ENCODE assay signal across 19 mouse cellular contexts in the genomic region with DNA sequence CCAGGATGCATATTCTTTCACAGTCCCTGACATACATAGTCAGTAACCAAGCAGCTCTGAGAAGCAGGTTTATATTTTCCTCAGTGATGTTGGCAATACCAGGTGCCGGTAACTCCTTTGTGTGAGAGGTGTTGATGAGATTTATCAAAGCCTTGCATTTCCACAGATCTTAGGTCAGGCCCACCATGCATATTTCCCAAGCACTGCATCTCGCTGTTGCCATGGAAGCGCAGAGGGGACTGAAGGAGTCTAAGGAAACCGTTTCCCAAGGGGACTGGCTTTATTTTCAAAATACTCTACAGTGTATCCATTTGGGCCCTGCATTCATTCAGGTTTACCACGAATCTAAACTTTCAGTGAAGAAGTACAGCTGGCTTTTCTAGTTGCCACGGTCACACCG. TPM values are rescaled to one million over a fixed set of nuclear protein-coding genes. Genes with fewer than 3 reads are reported as not detected.
A peak's percentile ranks its signal among the peaks of the same experiment; 100 is the strongest.
DNase-seq lines count a peak whose midpoint lies in the region; ATAC-seq and TF ChIP-seq lines count a peak whose summit lies in the region.
"Had no signal": no experiment of that assay in that cellular context is flagged by ENCODE, and none has a peak within 500 bp of the region (broad histone marks: within the 10 kb centered on the region; RNA-seq: fewer than 3 reads in every experiment).

No protein-coding gene starts in this region.

- H3K4me3 ChIP-seq in hindbrain, embryonic 11.5 days (ENCODE audit: low read depth, low read length), result no peak overlapping the region
- no peak overlapping the region for H3K4me3 ChIP-seq in hindbrain, embryonic 10.5 days
- H3K4me3 ChIP-seq in forebrain, embryonic 14.5 days (ENCODE audit: low read depth, low read length), result no peak overlapping the region
- no peak overlapping the region for H3K4me3 ChIP-seq in limb, embryonic 10.5 days
- H3K4me3 ChIP-seq in midbrain, postnatal 0 days (ENCODE audit: low read depth, low read length), result no peak overlapping the region
- H3K4me3 ChIP-seq: gastrocnemius, adult 2 months; heart, adult 2 months; intestine, embryonic 15.5 days had no signal

- H3K4me2 ChIP-seq in hindbrain, embryonic 11.5 days (replicated peaks; ENCODE audit: low read depth, low read length), result no peak overlapping the region
- no peak overlapping the region for H3K4me2 ChIP-seq in forebrain, embryonic 14.5 days (ENCODE audit: low read length)
- H3K4me2 ChIP-seq in midbrain, postnatal 0 days (ENCODE audit: low read depth, low read length, poor library complexity, severe bottlenecking), result no peak overlapping the region
- H3K4me2 ChIP-seq: intestine, embryonic 15.5 days had no signal

- H3K27me3 ChIP-seq in hindbrain, embryonic 11.5 days (ENCODE audit: control insufficient read depth, insufficient read depth, low read length), result no peaks in the 10 kb centered on the region; the same call in 1 of the 2 replicates
- H3K27me3 ChIP-seq in hindbrain, embryonic 10.5 days (ENCODE audit: insufficient read depth, poor library complexity, severe bottlenecking), result peaks cover 29% of the 10 kb centered on the region
- H3K27me3 ChIP-seq in forebrain, embryonic 14.5 days (replicated peaks; ENCODE audit: control insufficient read depth, insufficient read depth, low read length), result no peaks in the 10 kb centered on the region
- peaks cover 3% of the 10 kb centered on the region; the same call in 1 of the 2 replicates for H3K27me3 ChIP-seq in limb, embryonic 10.5 days (ENCODE audit: low read depth, poor library complexity, severe bottlenecking)
- H3K27me3 ChIP-seq in midbrain, postnatal 0 days (ENCODE audit: insufficient read depth, low read length), result no peaks in the 10 kb centered on the region
- H3K27me3 ChIP-seq: intestine, embryonic 15.5 days had no signal

- no peaks in the 10 kb centered on the region for H3K36me3 ChIP-seq in hindbrain, embryonic 11.5 days (ENCODE audit: control insufficient read depth, insufficient read depth, low read length)
- H3K36me3 ChIP-seq in hindbrain, embryonic 10.5 days, result no peaks in the 10 kb centered on the region
- no peaks in the 10 kb centered on the region for H3K36me3 ChIP-seq in forebrain, embryonic 14.5 days (ENCODE audit: control insufficient read depth, insufficient read depth, low read length)
- H3K36me3 ChIP-seq in limb, embryonic 10.5 days, result no peaks in the 10 kb centered on the region
- H3K36me3 ChIP-seq in midbrain, postnatal 0 days (ENCODE audit: insufficient read depth, low read length), result peaks cover 13% of the 10 kb centered on the region

- no peak for TF ChIP-seq CTCF in midbrain, postnatal 0 days (IDR thresholded peaks at IDR 0.05)

- H3K27ac ChIP-seq in hindbrain, embryonic 11.5 days (ENCODE audit: low read depth, low read length), result no peak overlapping the region
- H3K27ac ChIP-seq in hindbrain, embryonic 10.5 days, result no peak overlapping the region
- 0 out of 2 replicates have a peak overlapping the region, but pooled peaks have one; percentile 16 for H3K27ac ChIP-seq in forebrain, embryonic 14.5 days (ENCODE audit: low read depth, low read length)
- H3K27ac ChIP-seq in limb, embryonic 10.5 days, result 0 out of 2 replicates have a peak overlapping the region, but pooled peaks have one; percentile 25
- peak overlapping the region; percentile 55; the same call in 1 of the 2 replicates for H3K27ac ChIP-seq in midbrain, postnatal 0 days (ENCODE audit: low read depth, low read length)
- H3K27ac ChIP-seq: gastrocnemius, adult 2 months; heart, adult 2 months; intestine, embryonic 15.5 days; kidney, postnatal 0 days had no signal

- ATAC-seq in hindbrain, embryonic 11.5 days (ENCODE audit: low FRiP score), result no peak
- ATAC-seq in forebrain, embryonic 14.5 days, result peak; percentile 48; the same call in 1 of the 2 replicates
- ATAC-seq in midbrain, postnatal 0 days (ENCODE audit: low FRiP score), result no peak

- peak; percentile 43 for DNase-seq in hindbrain, embryonic 11.5 days (ENCODE audit: low spot score)
- no peak for DNase-seq in hindbrain, embryonic 10.5 days (ENCODE audit: low spot score)
- peak; percentile 71 for DNase-seq in forebrain, embryonic 14.5 days (ENCODE audit: low spot score)
- DNase-seq in limb, embryonic 10.5 days (ENCODE audit: low spot score), result no peak
- DNase-seq in midbrain, postnatal 0 days (ENCODE audit: low spot score), result peak; percentile 61
- DNase-seq in B cell, adult 2 months, result no peak
- DNase-seq in cerebellum, adult 18-20 months, result no peak
- DNase-seq in gastrocnemius, adult 18-20 months (ENCODE audit: low spot score), result no peak
- DNase-seq: adrenal gland, postnatal 10 days; cerebellum, postnatal 25 days; gastrocnemius, adult 2 months; heart, adult 2 months; heart, postnatal 10 days; layer of hippocampus, adult 9-11 months; lung, adult 18-20 months; lung, postnatal 4 days; spleen, adult 18-20 months had no signal

- no peaks in the 10 kb centered on the region; the same call in 1 of the 2 replicates for H3K4me1 ChIP-seq in hindbrain, embryonic 11.5 days (replicated peaks; ENCODE audit: control insufficient read depth, insufficient read depth, low read length)
- peaks cover 40% of the 10 kb centered on the region for H3K4me1 ChIP-seq in hindbrain, embryonic 10.5 days (replicated peaks)
- H3K4me1 ChIP-seq in forebrain, embryonic 14.5 days (ENCODE audit: control insufficient read depth, insufficient read depth, low read length), result peaks cover 12% of the 10 kb centered on the region
- peaks cover 50% of the 10 kb centered on the region for H3K4me1 ChIP-seq in limb, embryonic 10.5 days
- H3K4me1 ChIP-seq in midbrain, postnatal 0 days (ENCODE audit: insufficient read depth, low read length), result peaks cover 13% of the 10 kb centered on the region; the same call in 1 of the 2 replicates

- no peak overlapping the region for H3K9ac ChIP-seq in hindbrain, embryonic 11.5 days (ENCODE audit: low read depth, low read length)
- H3K9ac ChIP-seq in forebrain, embryonic 14.5 days (ENCODE audit: low read length), result 0 out of 2 replicates have a peak overlapping the region, but pooled peaks have one; percentile 3
- no peak overlapping the region for H3K9ac ChIP-seq in midbrain, postnatal 0 days (replicated peaks; ENCODE audit: low read length, poor library complexity, severe bottlenecking)
- H3K9ac ChIP-seq: intestine, embryonic 15.5 days had no signal

- no peaks in the 10 kb centered on the region for H3K9me3 ChIP-seq in hindbrain, embryonic 11.5 days (ENCODE audit: control insufficient read depth, low read length)
- no peaks in the 10 kb centered on the region for H3K9me3 ChIP-seq in hindbrain, embryonic 10.5 days
- H3K9me3 ChIP-seq in forebrain, embryonic 14.5 days (replicated peaks; ENCODE audit: control insufficient read depth, low read length), result no peaks in the 10 kb centered on the region
- H3K9me3 ChIP-seq in limb, embryonic 10.5 days (replicated peaks), result no peaks in the 10 kb centered on the region
- H3K9me3 ChIP-seq in midbrain, postnatal 0 days (ENCODE audit: low read length), result no peaks in the 10 kb centered on the region
- H3K9me3 ChIP-seq: intestine, embryonic 15.5 days had no signal

- WGBS in hindbrain, embryonic 11.5 days, result 48% methylated on average over 7 of the region's 7 CpGs
- WGBS in hindbrain, embryonic 10.5 days, result 50% methylated on average over 7 of the region's 7 CpGs
- WGBS in forebrain, embryonic 14.5 days, result 42% methylated on average over 7 of the region's 7 CpGs
- 63% methylated on average over 7 of the region's 7 CpGs for WGBS in limb, embryonic 10.5 days
- WGBS in midbrain, postnatal 0 days, result 18% methylated on average over 7 of the region's 7 CpGs

RNA-seq across cellular contexts. Expression of gene Slc15a1, which starts 59.6 kb away (rescaled TPM):
- polyA plus RNA-seq in hindbrain, embryonic 11.5 days (2014; fragmentation: Nextera tagmentation; extraction: Ambion mirVana), result 0.15 and 0.36 TPM in 2 replicates
- 0.05 and 0.12 TPM in 2 replicates for polyA plus RNA-seq in hindbrain, embryonic 10.5 days (2016; fragmentation: Nextera tagmentation; extraction: Ambion mirVana)
- polyA plus RNA-seq in forebrain, embryonic 14.5 days (2014; fragmentation: Nextera tagmentation; extraction: Ambion mirVana), result not detected in 2 replicates
- not detected in 2 replicates for polyA plus RNA-seq in limb, embryonic 10.5 days (2016; fragmentation: Nextera tagmentation; extraction: Ambion mirVana)
- 0.05 TPM in 1 of 2 replicates, not detected in the other for total RNA-seq in midbrain, postnatal 0 days (2014; rRNA removed)
- 0.06 and 0.12 TPM in 2 replicates for polyA plus RNA-seq in midbrain, postnatal 0 days (2015; fragmentation: Nextera tagmentation; extraction: Ambion mirVana)
- total RNA-seq in gastrocnemius, adult 18-20 months (2021), result not detected
- total RNA-seq: gastrocnemius, adult 2 months; heart, adult 2 months; heart, postnatal 10 days had no signal
- polyA plus RNA-seq: heart, adult 2 months had no signal

Comparison
In these comparisons a context has a peak if more than half of its experiments do, and no peak if none do; other contexts are left out.
1. DNase-seq: peak in hindbrain, embryonic 11.5 days (single experiment), forebrain, embryonic 14.5 days (single experiment) and midbrain, postnatal 0 days (single experiment); none in hindbrain, embryonic 10.5 days (single experiment), limb, embryonic 10.5 days (single experiment), B cell, adult 2 months (0 of 2), cerebellum, adult 18-20 months (0 of 2) and gastrocnemius, adult 18-20 months (single experiment).
2. H3K27ac ChIP-seq: peak in forebrain, embryonic 14.5 days (single experiment), limb, embryonic 10.5 days (single experiment) and midbrain, postnatal 0 days (single experiment); none in hindbrain, embryonic 11.5 days (single experiment) and hindbrain, embryonic 10.5 days (single experiment).